Mouse (Mus musculus) kidney, embryonic 14.5 days (tissue): ENCODE data around the gene Mdm2. TPM values are rescaled to one million over a fixed set of nuclear protein-coding genes. Genes with fewer than 3 reads are reported as not detected.
A peak's percentile ranks its signal among the peaks of the same experiment; 100 is the strongest.

Source experiments
- ATAC-seq: fragments of 200-750 bp; cut with Nextera tagmentation; 2 replicates; pipeline ENCODE4 v1.8.0; 2017; ENCODE audit warnings: moderate number of reproducible peaks, mild to moderate bottlenecking, moderate TSS enrichment, moderate library complexity; ENCODE audit not compliant: low FRiP score, low TSS enrichment
- H3K27ac ChIP-seq: fragments of 300-500 bp; sonication (generic); 2 replicates; pipeline ENCODE4 v1.5.1; 2014; ENCODE audit warnings: low read depth, mild to moderate bottlenecking, low read length, moderate library complexity, mixed read lengths
- H3K27me3 ChIP-seq: fragments of 300-500 bp; sonication (generic); 2 replicates; pipeline ENCODE4 v1.6.1; 2014; ENCODE audit warnings: mild to moderate bottlenecking, low read length; ENCODE audit not compliant: control insufficient read depth, insufficient read depth
- H3K36me3 ChIP-seq: fragments of 300-500 bp; sonication (generic); 2 replicates; pipeline ENCODE4 v1.6.1; 2014; ENCODE audit warnings: low read length, mixed read lengths; ENCODE audit not compliant: control insufficient read depth, insufficient read depth
- H3K4me1 ChIP-seq: fragments of 300-500 bp; sonication (generic); 2 replicates; pipeline ENCODE4 v1.6.1; 2014; ENCODE audit warnings: low read length, mixed read lengths; ENCODE audit not compliant: control insufficient read depth, insufficient read depth
- H3K4me2 ChIP-seq: fragments of 300-500 bp; sonication (generic); replicated peaks from 2 replicates; pipeline ENCODE4 v1.6.1; 2014; ENCODE audit warnings: low read depth, mild to moderate bottlenecking, low read length
- H3K4me3 ChIP-seq: fragments of 300-500 bp; sonication (generic); 2 replicates; pipeline ENCODE4 v1.5.1; 2014; ENCODE audit warnings: mild to moderate bottlenecking, low read length
- H3K9ac ChIP-seq: fragments of 300-500 bp; sonication (generic); 2 replicates; pipeline ENCODE4 v1.6.1; 2014; ENCODE audit warnings: low read depth, mild to moderate bottlenecking, low read length, moderate library complexity
- H3K9me3 ChIP-seq: fragments of 300-500 bp; sonication (generic); 2 replicates; pipeline ENCODE4 v1.6.1; 2016; ENCODE audit warnings: low read length; ENCODE audit not compliant: control insufficient read depth
- WGBS: fragments of 180-500 bp; shearing (Covaris S2); extraction: QIAGEN DNeasy Blood & Tissue Kit; methylation state at CpG from one replicate; pipeline ENCODE4 v1.1.7; 2014; 5-methylcytosine and 5-hydroxymethylcytosine counted together
- polyA plus RNA-seq: library from polyadenylated mRNA; unstranded; fragments of >200 nt; fragmentation: Nextera tagmentation; extraction: Ambion mirVana; gene quantifications from 2 replicates; pipeline ENCODE4 v1.2.1, GENCODE M21; 2014

Gene Mdm2
- polyA plus RNA-seq, 1 experiment from 2014 or later: 65.6 TPM

DNA sequence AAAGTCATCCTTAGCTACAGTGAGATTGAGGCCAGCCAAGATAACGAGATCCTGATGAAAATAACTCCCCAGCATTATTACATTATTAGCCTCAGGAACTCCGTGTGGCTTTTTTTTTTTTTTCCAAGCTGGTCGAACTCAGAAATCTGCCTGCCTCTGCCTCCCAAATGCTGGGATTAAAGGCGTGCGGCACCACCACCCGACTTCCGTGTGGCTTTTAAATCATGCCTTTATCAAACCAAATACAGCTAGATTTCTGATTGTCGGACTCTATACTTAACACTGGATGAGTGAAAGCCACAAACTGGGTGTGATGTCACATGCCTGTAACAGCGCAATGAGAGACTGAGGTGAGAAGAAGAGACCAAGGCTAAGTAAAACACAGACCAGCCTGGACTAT, 2.3 kb upstream of the Mdm2 start:
- Histone ChIP-seq H3K4me1 (peaks cover 13% of the 10 kb centered on the region), H3K4me2 (no peak overlapping the region), H3K9ac (no peak overlapping the region), H3K27me3 (no peaks in the 10 kb centered on the region), H3K9me3 (no peaks in the 10 kb centered on the region), H3K27ac (no peak overlapping the region), H3K36me3 (peaks cover 6% of the 10 kb centered on the region; the same call in 1 of the 2 replicates), H3K4me3 (no peak overlapping the region)
- 93% methylated on average over 9 of the region's 9 CpGs for WGBS
- ATAC-seq: no peak

DNA sequence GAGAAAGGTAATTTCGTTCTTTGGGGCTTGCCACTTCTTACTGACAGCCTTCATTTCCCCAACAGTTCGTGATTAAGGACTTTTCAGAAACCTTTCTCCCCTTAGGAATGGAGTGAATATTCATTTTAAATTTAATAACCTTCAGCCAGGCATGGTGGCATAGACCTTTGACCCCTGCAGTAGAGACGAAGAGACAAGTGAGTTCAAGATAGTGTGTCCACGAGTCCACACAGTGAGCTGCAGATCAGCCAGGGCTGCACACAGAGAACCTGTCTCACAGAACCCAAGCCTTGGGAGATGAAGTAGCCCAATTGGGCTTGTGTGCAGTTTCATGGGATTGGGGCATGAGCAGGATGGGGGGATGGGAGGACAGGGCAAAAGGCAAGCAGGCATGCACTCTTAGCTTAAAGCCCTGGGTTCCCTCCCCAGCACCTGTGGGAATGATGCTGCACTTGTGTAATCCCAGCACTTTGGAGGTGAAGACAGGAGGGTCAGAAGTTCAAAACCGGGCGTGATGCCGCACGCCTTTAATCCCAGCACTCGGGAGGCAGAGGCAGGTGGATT, 1.7 kb upstream of the Mdm2 start:
- WGBS: 89% methylated on average over 9 of the region's 9 CpGs
- no peaks in the 10 kb centered on the region for H3K9me3 ChIP-seq
- H3K9ac ChIP-seq: no peak overlapping the region
- H3K27ac ChIP-seq: no peak overlapping the region
- no peak for ATAC-seq
- H3K36me3 ChIP-seq: peaks cover 12% of the 10 kb centered on the region; the same call in 1 of the 2 replicates
- no peaks in the 10 kb centered on the region for H3K27me3 ChIP-seq
- H3K4me2 ChIP-seq: no peak overlapping the region
- peaks cover 7% of the 10 kb centered on the region for H3K4me1 ChIP-seq
- no peak overlapping the region for H3K4me3 ChIP-seq

DNA sequence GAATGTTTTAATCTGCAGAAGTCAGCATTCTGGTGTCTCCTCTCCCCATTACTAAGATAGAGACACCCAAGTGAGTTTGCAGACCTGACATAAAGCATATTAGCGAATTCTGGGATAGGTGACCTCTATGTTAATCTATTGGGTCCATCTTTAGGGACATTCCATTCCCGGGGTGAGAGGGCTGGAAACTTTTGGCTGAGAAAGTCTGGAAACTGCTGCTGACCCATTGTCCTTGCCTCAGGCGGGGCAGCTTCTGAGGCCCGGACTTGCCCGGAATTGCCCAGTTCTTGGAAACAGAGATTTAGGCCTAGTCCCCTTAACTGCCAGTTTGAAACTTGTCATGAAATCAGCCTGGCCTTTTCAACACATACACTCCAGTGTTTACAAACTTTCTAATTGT, 850 bp upstream of the Mdm2 start:
- Histone ChIP-seq H3K4me3 (peak overlapping the region; percentile 61; the same call in 1 of the 2 replicates), H3K4me2 (peak overlapping the region; percentile 61), H3K9me3 (no peaks in the 10 kb centered on the region), H3K27ac (no peak overlapping the region), H3K9ac (no peak overlapping the region; the same call in 1 of the 2 replicates), H3K36me3 (peaks cover 20% of the 10 kb centered on the region; the same call in 1 of the 2 replicates), H3K27me3 (no peaks in the 10 kb centered on the region), H3K4me1 (peaks cover 7% of the 10 kb centered on the region)
- ATAC-seq: no peak
- 80% methylated on average over 5 of the region's 5 CpGs for WGBS

DNA sequence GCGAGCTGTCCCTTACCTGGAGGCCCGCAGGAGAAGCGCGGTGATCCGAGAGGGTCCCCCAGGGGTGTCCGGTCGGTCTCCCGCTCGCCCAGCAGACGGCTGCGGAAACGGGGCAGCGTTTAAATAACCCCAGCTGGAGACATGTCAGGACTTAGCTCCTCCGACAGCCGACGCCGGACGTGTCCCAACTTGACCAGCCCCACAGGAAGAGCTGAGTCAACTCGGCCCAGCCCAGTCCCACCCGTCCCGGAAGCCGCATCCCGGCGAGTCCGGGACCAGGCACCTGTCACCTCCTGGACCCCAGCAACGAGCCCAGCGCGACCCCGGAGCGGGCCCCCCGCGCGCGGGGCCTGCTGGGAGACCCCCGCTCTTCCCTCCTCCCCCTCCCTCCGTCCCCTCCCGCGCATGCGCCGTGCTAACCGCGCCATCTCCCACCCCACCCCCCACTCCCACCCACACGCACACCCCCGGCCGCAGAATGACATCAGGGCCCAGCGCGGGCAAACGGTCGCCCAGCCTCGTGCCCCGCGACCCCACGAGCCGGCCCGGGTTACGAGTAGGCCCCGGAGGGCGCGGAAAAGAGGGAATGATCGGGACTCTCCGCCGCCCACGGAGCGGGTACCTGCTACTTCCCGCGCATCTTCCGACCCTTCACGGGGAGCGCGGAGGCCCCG, 491 bp downstream of the Mdm2 start:
- Histone ChIP-seq H3K27me3 (no peaks in the 10 kb centered on the region), H3K4me3 (peak overlapping the region; percentile 61), H3K4me1 (peaks cover 7% of the 10 kb centered on the region), H3K36me3 (peaks cover 30% of the 10 kb centered on the region), H3K9me3 (no peaks in the 10 kb centered on the region), H3K9ac (peak overlapping the region; percentile 87), H3K4me2 (peak overlapping the region; percentile 84), H3K27ac (peak overlapping the region; percentile 85)
- ATAC-seq: peak; percentile 87
- 0% methylated on average over 45 of the region's 71 CpGs for WGBS

GRCm38 (mm10) chr10:117709326-117709830, 1.2 kb downstream of the Mdm2 start:
- Histone ChIP-seq H3K4me2 (peak overlapping the region; percentile 84), H3K9me3 (no peaks in the 10 kb centered on the region), H3K4me1 (peaks cover 7% of the 10 kb centered on the region), H3K27ac (peak overlapping the region; percentile 85; the same call in 1 of the 2 replicates), H3K36me3 (peaks cover 37% of the 10 kb centered on the region), H3K4me3 (peak overlapping the region; percentile 61), H3K9ac (peak overlapping the region; percentile 87; the same call in 1 of the 2 replicates), H3K27me3 (no peaks in the 10 kb centered on the region)
- 48% methylated on average over 12 of the region's 12 CpGs for WGBS
- no peak for ATAC-seq

- H3K4me3 ChIP-seq: peak overlapping the region; percentile 61
- no peak for ATAC-seq
- H3K4me1 ChIP-seq: peaks cover 7% of the 10 kb centered on the region
- no peaks in the 10 kb centered on the region for H3K27me3 ChIP-seq
- H3K9ac ChIP-seq: no peak overlapping the region; the same call in 1 of the 2 replicates
- H3K4me2 ChIP-seq: peak overlapping the region; percentile 84; the same call in 1 of the 2 replicates
- H3K9me3 ChIP-seq: no peaks in the 10 kb centered on the region
- 90% methylated on average over 9 of the region's 9 CpGs for WGBS
- H3K36me3 ChIP-seq: peaks cover 42% of the 10 kb centered on the region
- no peak overlapping the region for H3K27ac ChIP-seq
Measured at GRCm38 (mm10) chr10:117708856-117709255, 1.7 kb downstream of the Mdm2 start.

DNA sequence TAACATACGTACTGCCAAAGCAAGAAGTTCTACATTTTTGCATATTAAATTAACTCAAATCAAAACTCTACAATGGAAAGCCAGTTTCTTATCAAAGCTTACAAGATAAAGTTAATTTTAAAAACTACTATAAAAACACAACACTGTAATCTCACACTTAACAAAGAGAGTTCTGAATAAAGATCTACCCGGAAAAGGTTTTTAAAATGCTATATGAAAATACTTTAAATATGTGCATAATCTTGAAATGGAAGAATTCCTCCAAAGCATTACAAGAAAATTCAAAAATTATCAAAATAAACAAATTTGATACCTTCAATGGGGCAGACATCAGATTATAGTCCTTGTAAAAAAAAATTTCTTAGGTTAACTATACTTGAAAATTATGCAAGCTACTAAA, 2.2 kb downstream of the Mdm2 start:
- no peak overlapping the region for H3K4me2 ChIP-seq
- H3K27me3 ChIP-seq: no peaks in the 10 kb centered on the region
- H3K9ac ChIP-seq: no peak overlapping the region
- H3K4me3 ChIP-seq: no peak overlapping the region
- no peaks in the 10 kb centered on the region for H3K9me3 ChIP-seq
- no peak overlapping the region for H3K27ac ChIP-seq
- no peak for ATAC-seq
- H3K36me3 ChIP-seq: peaks cover 46% of the 10 kb centered on the region
- 95% methylated on average over 2 of the region's 2 CpGs for WGBS
- peaks cover 7% of the 10 kb centered on the region for H3K4me1 ChIP-seq

- no peak overlapping the region for H3K9ac ChIP-seq
- H3K27me3 ChIP-seq: no peaks in the 10 kb centered on the region
- no peak overlapping the region for H3K4me2 ChIP-seq
- peaks cover 7% of the 10 kb centered on the region for H3K4me1 ChIP-seq
- no peaks in the 10 kb centered on the region for H3K9me3 ChIP-seq
- WGBS: 92% methylated on average over 2 of the region's 2 CpGs
- no peak for ATAC-seq
- H3K36me3 ChIP-seq: peaks cover 57% of the 10 kb centered on the region
- no peak overlapping the region for H3K4me3 ChIP-seq
- no peak overlapping the region for H3K27ac ChIP-seq
Measured at GRCm38 (mm10) chr10:117707114-117707838, 3.3 kb downstream of the Mdm2 start.
